In genomic region chr14:76508701-76509100, GRCm38 (mm10) we compare ENCODE assay signal across 14 mouse cellular contexts. TPM values are rescaled to one million over a fixed set of nuclear protein-coding genes. Genes with fewer than 3 reads are reported as not detected.
DNase-seq lines count a peak whose midpoint lies in the region; ATAC-seq and TF ChIP-seq lines count a peak whose summit lies in the region.
"Had no signal": no experiment of that assay in that cellular context is flagged by ENCODE, and none has a peak within 500 bp of the region (broad histone marks: within the 10 kb centered on the region; RNA-seq: fewer than 3 reads in every experiment).

No protein-coding gene starts in this region.

- intact Hi-C loops in heart, postnatal 25 days (cut with DNase I), result loop anchor here (5.0 kb wide), 4 partner anchors 49 to 164 kb away; partner anchors contain the start of gene Serp2

- no peak overlapping the region for H3K4me3 ChIP-seq in lung, postnatal 0 days (ENCODE audit: low read depth, low read length)
- H3K4me3 ChIP-seq in lung, adult 2 months (replicated peaks; ENCODE audit: extremely low read depth, low read depth, low read length), result no peak overlapping the region
- no peak overlapping the region for H3K4me3 ChIP-seq in heart, embryonic 12.5 days
- H3K4me3 ChIP-seq: midbrain, embryonic 15.5 days had no signal

- WGBS in lung, postnatal 0 days, result 60% methylated on average over 10 of the region's 10 CpGs
- WGBS in lung, adult 2 months, result 70% methylated on average over 10 of the region's 10 CpGs
- WGBS in heart, embryonic 12.5 days, result 66% methylated on average over 10 of the region's 10 CpGs

- TF ChIP-seq CTCF in lung, postnatal 0 days (IDR thresholded peaks at IDR 0.05), result no peak
- TF ChIP-seq CTCF in lung, adult 2 months (IDR thresholded peaks at IDR 0.05; ENCODE audit: insufficient read depth, low read length), result no peak

- TF ChIP-seq EP300 in lung, postnatal 0 days (IDR thresholded peaks at IDR 0.05), result no peak

- H3K4me2 ChIP-seq in lung, postnatal 0 days (replicated peaks; ENCODE audit: low read depth, low read length), result no peak overlapping the region
- no peak overlapping the region for H3K4me2 ChIP-seq in heart, embryonic 12.5 days

- no peaks in the 10 kb centered on the region for H3K9me3 ChIP-seq in lung, postnatal 0 days (ENCODE audit: low read length)
- no peaks in the 10 kb centered on the region for H3K9me3 ChIP-seq in heart, embryonic 12.5 days (replicated peaks)
- H3K9me3 ChIP-seq: midbrain, embryonic 15.5 days had no signal

- ATAC-seq in lung, postnatal 0 days, result no peak
- no peak for ATAC-seq in heart, embryonic 12.5 days (ENCODE audit: insufficient number of reproducible peaks, low FRiP score)
- ATAC-seq: midbrain, embryonic 15.5 days had no signal

- H3K27ac ChIP-seq in lung, postnatal 0 days (ENCODE audit: low read length), result peak overlapping the region; percentile 32; the same call in 1 of the 2 replicates
- H3K27ac ChIP-seq in heart, embryonic 12.5 days (ENCODE audit: poor library complexity, severe bottlenecking), result no peak overlapping the region

- no peak overlapping the region for H3K9ac ChIP-seq in lung, postnatal 0 days (replicated peaks; ENCODE audit: low read depth)
- H3K9ac ChIP-seq in heart, embryonic 12.5 days, result no peak overlapping the region
- H3K9ac ChIP-seq: midbrain, embryonic 15.5 days had no signal

- 0 out of 2 replicates have a peak, but pooled peaks cover 4% of the 10 kb centered on the region for H3K36me3 ChIP-seq in lung, postnatal 0 days (ENCODE audit: insufficient read depth, low read length)
- H3K36me3 ChIP-seq in heart, embryonic 12.5 days, result peaks cover 24% of the 10 kb centered on the region
- H3K36me3 ChIP-seq: G1E had no signal

- no peak for TF ChIP-seq POLR2A in lung, adult 2 months (IDR thresholded peaks at IDR 0.05; ENCODE audit: borderline replicate concordance, extremely low read depth, low read depth, low read length)

- peaks cover 4% of the 10 kb centered on the region; the same call in 1 of the 2 replicates for H3K4me1 ChIP-seq in lung, postnatal 0 days (ENCODE audit: insufficient read depth, low read depth, low read length)
- H3K4me1 ChIP-seq in lung, adult 2 months (ENCODE audit: control insufficient read depth, insufficient read depth, low read length), result peaks cover under 1% of the 10 kb centered on the region
- H3K4me1 ChIP-seq in heart, embryonic 12.5 days (replicated peaks), result peaks cover 29% of the 10 kb centered on the region

- H3K27me3 ChIP-seq in lung, postnatal 0 days (replicated peaks; ENCODE audit: insufficient read depth, low read length), result no peaks in the 10 kb centered on the region
- no peaks in the 10 kb centered on the region for H3K27me3 ChIP-seq in heart, embryonic 12.5 days (replicated peaks)
- H3K27me3 ChIP-seq: midbrain, embryonic 15.5 days had no signal

- peak; percentile 88 for DNase-seq in heart, adult 11 months
- DNase-seq in heart, postnatal 25 days (ENCODE audit: low spot score), result no peak
- no peak for DNase-seq in lung, postnatal 0 days (ENCODE audit: low spot score)
- no peak for DNase-seq in lung, adult 2 months
- peak; percentile 44 for DNase-seq in adrenal gland, postnatal 14 days
- peak; percentile 42 to 61 for DNase-seq in kidney, postnatal 36 days
- DNase-seq in heart, postnatal 4 days, result no peak
- DNase-seq: heart, adult 18-20 months; right cerebral cortex, postnatal 4 days; thymus, postnatal 14 days had no signal

RNA-seq across cellular contexts. Expression of gene Serp2, which starts 48.0 kb away (rescaled TPM):
- 1 to 10 TPM in 1 of 2 experiments, under 1 TPM in 1; 0.47 to 1.0 TPM for total RNA-seq in heart, postnatal 25 days (2021)
- polyA plus RNA-seq in lung, postnatal 0 days (2015; fragmentation: Nextera tagmentation; extraction: Ambion mirVana), result 4.1 and 5.1 TPM in 2 replicates
- 2.9 and 3.1 TPM in 2 replicates for polyA plus RNA-seq in lung, adult 2 months (2012; rRNA removed)
- 6.4 and 7.3 TPM in 2 replicates for total RNA-seq in adrenal gland, postnatal 14 days (2021)
- total RNA-seq in heart, postnatal 4 days (2021), result 1 to 10 TPM; 1.6 TPM
- 18.5 and 18.8 TPM in 2 replicates for polyA plus RNA-seq in heart, embryonic 12.5 days (2016; fragmentation: Nextera tagmentation; extraction: Ambion mirVana)
- total RNA-seq: G1E; hematopoietic stem cell, adult 5-6 weeks had no signal
- polyA plus RNA-seq: G1E had no signal

Comparison
In these comparisons a context has a peak if more than half of its experiments do, and no peak if none do; other contexts are left out.
1. DNase-seq: peak in heart, adult 11 months (single experiment), adrenal gland, postnatal 14 days (single experiment) and kidney, postnatal 36 days (2 of 2); none in heart, postnatal 25 days (single experiment), lung, postnatal 0 days (single experiment), lung, adult 2 months (single experiment) and heart, postnatal 4 days (single experiment).